Mouse (Mus musculus): Measurements from ENCODE around the gene Slc36a1. TPM values are rescaled to one million over a fixed set of nuclear protein-coding genes. Genes with fewer than 3 reads are reported as not detected.

Slc36a1 gene
- polyA plus RNA-seq, 1 experiment from 2014 or later, result 1.6 TPM

DNA sequence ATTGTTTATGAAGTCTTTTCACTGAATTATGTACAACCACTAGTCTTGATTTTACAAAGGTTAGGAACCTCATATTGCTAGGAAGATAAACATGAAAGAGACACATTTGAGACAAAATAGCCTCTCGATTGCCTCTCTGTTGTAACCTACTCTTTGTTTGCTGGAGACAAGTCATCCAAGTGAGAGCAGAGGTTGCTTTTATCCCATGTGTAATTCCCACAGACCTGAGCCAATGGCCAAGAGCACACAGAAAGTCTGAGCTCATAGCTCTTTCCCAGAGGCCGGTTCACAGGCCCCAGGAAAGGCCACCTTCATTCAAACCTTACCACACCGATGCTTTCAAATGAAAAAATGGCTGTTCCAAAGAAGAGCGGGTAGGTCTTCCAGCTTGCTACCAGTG is 35.6 kb upstream of the Slc36a1 start:
- no peaks in the 10 kb centered on the region for H3K4me1 ChIP-seq (ENCODE audit: control insufficient read depth in 2 of 2, insufficient read depth in 2 of 2, low read length in 2 of 2)
- H3K36me3 ChIP-seq (ENCODE audit: control insufficient read depth, insufficient read depth, low read length), result no peaks in the 10 kb centered on the region
- no peak overlapping the region for H3K4me3 ChIP-seq (ENCODE audit: control insufficient read depth in 1 of 2, insufficient read depth in 1 of 2, low read depth in 1 of 2, low read length in 2 of 2)
- 75% methylated on average over 4 of the region's 4 CpGs for WGBS
- no peaks in the 10 kb centered on the region for H3K9me3 ChIP-seq (ENCODE audit: control insufficient read depth, low read length)
- H3K27me3 ChIP-seq (ENCODE audit: control insufficient read depth, insufficient read depth, low read length), result no peaks in the 10 kb centered on the region
- no peak for ATAC-seq (ENCODE audit: insufficient number of reproducible peaks, insufficient read depth, low FRiP score, low read depth)
- no peak overlapping the region for H3K4me2 ChIP-seq (ENCODE audit: low read length)
- no peak overlapping the region for H3K27ac ChIP-seq (replicated peaks in 1 of 2; ENCODE audit: control insufficient read depth in 1 of 2, insufficient read depth in 1 of 2, low read depth in 2 of 2, low read length in 2 of 2)
- H3K9ac ChIP-seq (ENCODE audit: low read length), result no peak overlapping the region

DNA sequence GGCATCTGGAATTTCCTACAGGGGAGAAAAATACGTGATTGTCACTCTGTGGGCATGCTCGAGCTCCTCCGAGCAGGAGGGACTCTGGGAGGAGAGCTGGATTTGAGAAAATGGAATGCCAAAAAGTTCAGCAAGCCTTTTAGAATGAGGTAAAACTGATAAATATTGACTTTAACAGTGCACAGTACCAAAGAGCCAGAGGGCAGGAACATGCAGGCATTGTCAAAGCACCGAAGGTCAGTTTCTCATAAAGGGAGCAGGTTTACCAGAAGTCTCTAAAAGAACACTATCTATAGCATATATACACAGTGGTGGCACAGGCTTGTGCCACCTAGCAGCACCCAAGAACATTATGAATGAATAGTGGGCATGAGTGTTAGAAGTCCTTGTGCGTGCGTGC is 35.2 kb upstream of the Slc36a1 start:
- H3K36me3 ChIP-seq (ENCODE audit: control insufficient read depth, insufficient read depth, low read length), result no peaks in the 10 kb centered on the region
- no peak overlapping the region for H3K4me2 ChIP-seq (ENCODE audit: low read length)
- H3K9me3 ChIP-seq (ENCODE audit: control insufficient read depth, low read length), result no peaks in the 10 kb centered on the region
- no peaks in the 10 kb centered on the region for H3K4me1 ChIP-seq (ENCODE audit: control insufficient read depth in 2 of 2, insufficient read depth in 2 of 2, low read length in 2 of 2)
- H3K27ac ChIP-seq (replicated peaks in 1 of 2; ENCODE audit: control insufficient read depth in 1 of 2, insufficient read depth in 1 of 2, low read depth in 2 of 2, low read length in 2 of 2), result no peak overlapping the region
- H3K4me3 ChIP-seq (ENCODE audit: control insufficient read depth in 1 of 2, insufficient read depth in 1 of 2, low read depth in 1 of 2, low read length in 2 of 2), result no peak overlapping the region
- H3K27me3 ChIP-seq (ENCODE audit: control insufficient read depth, insufficient read depth, low read length), result no peaks in the 10 kb centered on the region
- ATAC-seq (ENCODE audit: insufficient number of reproducible peaks, insufficient read depth, low FRiP score, low read depth), result no peak
- 86% methylated on average over 6 of the region's 6 CpGs for WGBS
- no peak overlapping the region for H3K9ac ChIP-seq (ENCODE audit: low read length)

DNA sequence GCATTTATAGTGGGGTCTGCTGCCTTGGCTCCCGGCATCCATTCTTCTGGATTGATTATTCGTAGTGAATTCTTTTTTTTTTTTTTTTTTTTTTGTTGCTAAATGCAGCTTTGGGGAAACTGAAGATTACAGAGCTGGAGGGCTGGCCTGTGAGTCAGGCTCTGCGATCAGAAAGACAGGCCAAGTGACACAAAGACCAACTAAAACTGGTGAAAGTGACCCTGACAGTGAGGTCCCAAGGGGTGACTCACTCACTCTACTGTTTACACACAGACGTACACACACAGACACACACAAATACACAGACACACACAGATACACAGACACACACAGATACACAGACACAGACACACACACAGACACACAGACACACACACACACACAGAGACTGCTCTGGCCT is 33.6 kb upstream of the Slc36a1 start:
- H3K27me3 ChIP-seq (ENCODE audit: control insufficient read depth, insufficient read depth, low read length), result no peaks in the 10 kb centered on the region
- no peaks in the 10 kb centered on the region for H3K36me3 ChIP-seq (ENCODE audit: control insufficient read depth, insufficient read depth, low read length)
- H3K4me2 ChIP-seq (ENCODE audit: low read length), result no peak overlapping the region
- no peaks in the 10 kb centered on the region for H3K9me3 ChIP-seq (ENCODE audit: control insufficient read depth, low read length)
- no peak overlapping the region for H3K9ac ChIP-seq (ENCODE audit: low read length)
- H3K4me3 ChIP-seq (ENCODE audit: control insufficient read depth in 1 of 2, insufficient read depth in 1 of 2, low read depth in 1 of 2, low read length in 2 of 2), result no peak overlapping the region
- ATAC-seq (ENCODE audit: insufficient number of reproducible peaks, insufficient read depth, low FRiP score, low read depth), result no peak
- H3K4me1 ChIP-seq (ENCODE audit: control insufficient read depth in 2 of 2, insufficient read depth in 2 of 2, low read length in 2 of 2), result no peaks in the 10 kb centered on the region
- no peak overlapping the region for H3K27ac ChIP-seq (replicated peaks in 1 of 2; ENCODE audit: control insufficient read depth in 1 of 2, insufficient read depth in 1 of 2, low read depth in 2 of 2, low read length in 2 of 2)
- 62% methylated on average over 4 of the region's 4 CpGs for WGBS

DNA sequence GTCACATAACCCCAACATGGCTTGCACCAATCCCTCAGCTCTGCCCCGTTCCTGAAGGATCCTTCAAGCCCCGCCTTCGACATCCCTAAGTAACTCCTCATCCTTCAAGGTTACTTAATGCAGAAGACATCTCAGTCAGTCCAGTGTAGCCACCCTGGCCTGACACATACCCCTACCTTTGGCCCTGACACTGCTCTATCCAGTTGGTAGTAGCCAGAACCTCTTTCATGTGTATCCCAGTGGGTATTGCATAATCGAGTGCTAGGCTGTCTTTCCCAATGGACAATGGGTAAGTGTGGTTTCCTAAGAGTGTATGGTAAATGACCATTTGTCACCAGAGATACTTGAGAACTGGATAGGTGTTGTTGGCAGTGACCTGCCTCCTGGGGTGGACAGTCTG is 25.3 kb upstream of the Slc36a1 start:
- Histone ChIP-seq H3K9me3 (ENCODE audit: control insufficient read depth, low read length) (no peaks in the 10 kb centered on the region), H3K4me3 (ENCODE audit: control insufficient read depth in 1 of 2, insufficient read depth in 1 of 2, low read depth in 1 of 2, low read length in 2 of 2) (no peak overlapping the region), H3K4me1 (ENCODE audit: control insufficient read depth in 2 of 2, insufficient read depth in 2 of 2, low read length in 2 of 2) (no peaks in the 10 kb centered on the region), H3K27me3 (ENCODE audit: control insufficient read depth, insufficient read depth, low read length) (no peaks in the 10 kb centered on the region), H3K27ac (replicated peaks in 1 of 2; ENCODE audit: control insufficient read depth in 1 of 2, insufficient read depth in 1 of 2, low read depth in 2 of 2, low read length in 2 of 2) (no peak overlapping the region), H3K9ac (ENCODE audit: low read length) (no peak overlapping the region), H3K4me2 (ENCODE audit: low read length) (no peak overlapping the region), H3K36me3 (ENCODE audit: control insufficient read depth, insufficient read depth, low read length) (no peaks in the 10 kb centered on the region)
- ATAC-seq (ENCODE audit: insufficient number of reproducible peaks, insufficient read depth, low FRiP score, low read depth), result no peak
- WGBS, result 71% methylated on average over 4 of the region's 4 CpGs

DNA sequence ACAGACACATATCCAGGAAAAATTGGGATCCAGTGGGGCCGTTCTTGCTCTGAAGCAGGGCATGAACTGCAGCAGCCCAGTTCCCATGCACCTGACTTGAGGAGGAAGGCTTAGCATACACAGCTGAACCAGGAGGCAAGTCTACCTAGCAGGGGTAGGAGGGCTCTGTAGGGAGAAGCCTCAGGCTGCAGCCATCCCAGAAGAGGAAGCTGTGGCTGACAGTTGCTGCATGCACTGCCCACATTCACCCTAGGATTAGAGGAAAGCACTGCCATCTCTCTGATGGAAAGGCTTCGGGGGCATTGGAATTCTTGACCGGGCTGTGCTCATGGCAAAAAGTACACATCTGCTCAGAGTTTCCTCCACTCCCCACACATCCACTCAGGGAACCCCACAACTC is 24.3 kb upstream of the Slc36a1 start:
- H3K36me3 ChIP-seq (ENCODE audit: control insufficient read depth, insufficient read depth, low read length), result no peaks in the 10 kb centered on the region
- no peak overlapping the region for H3K4me3 ChIP-seq (ENCODE audit: control insufficient read depth in 1 of 2, insufficient read depth in 1 of 2, low read depth in 1 of 2, low read length in 2 of 2)
- no peaks in the 10 kb centered on the region for H3K4me1 ChIP-seq (ENCODE audit: control insufficient read depth in 2 of 2, insufficient read depth in 2 of 2, low read length in 2 of 2)
- H3K4me2 ChIP-seq (ENCODE audit: low read length), result no peak overlapping the region
- 80% methylated on average over 3 of the region's 3 CpGs for WGBS
- no peak overlapping the region for H3K27ac ChIP-seq (replicated peaks in 1 of 2; ENCODE audit: control insufficient read depth in 1 of 2, insufficient read depth in 1 of 2, low read depth in 2 of 2, low read length in 2 of 2)
- no peaks in the 10 kb centered on the region for H3K27me3 ChIP-seq (ENCODE audit: control insufficient read depth, insufficient read depth, low read length)
- no peak for ATAC-seq (ENCODE audit: insufficient number of reproducible peaks, insufficient read depth, low FRiP score, low read depth)
- no peak overlapping the region for H3K9ac ChIP-seq (ENCODE audit: low read length)
- no peaks in the 10 kb centered on the region for H3K9me3 ChIP-seq (ENCODE audit: control insufficient read depth, low read length)

DNA sequence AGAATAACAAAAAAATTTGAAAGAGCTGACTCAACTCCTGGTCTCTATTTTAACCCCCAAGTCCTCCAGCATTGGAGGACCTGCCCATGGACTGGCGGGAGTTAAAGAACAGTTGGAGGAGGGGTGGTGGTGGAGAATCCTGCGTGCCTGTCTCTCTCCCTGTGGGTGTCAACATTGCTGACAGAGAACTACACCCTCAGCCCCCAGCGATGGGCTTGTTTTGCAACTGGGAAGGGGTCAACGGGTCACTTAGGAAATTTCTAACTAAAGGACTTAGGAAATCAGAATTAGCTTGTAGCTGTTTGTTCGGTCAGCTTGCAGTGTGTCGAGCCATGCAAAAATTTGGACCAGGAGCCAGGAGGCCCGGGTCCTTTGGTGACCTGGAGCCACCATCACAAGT is 21.0 kb upstream of the Slc36a1 start:
- Histone ChIP-seq H3K36me3 (ENCODE audit: control insufficient read depth, insufficient read depth, low read length) (no peaks in the 10 kb centered on the region), H3K4me1 (ENCODE audit: control insufficient read depth in 2 of 2, insufficient read depth in 2 of 2, low read length in 2 of 2) (peaks cover 9 to 14% of the 10 kb centered on the region in 2 experiments), H3K4me2 (ENCODE audit: low read length) (no peak overlapping the region), H3K27ac (replicated peaks in 1 of 2; ENCODE audit: control insufficient read depth in 1 of 2, insufficient read depth in 1 of 2, low read depth in 2 of 2, low read length in 2 of 2) (no peak overlapping the region), H3K27me3 (ENCODE audit: control insufficient read depth, insufficient read depth, low read length) (no peaks in the 10 kb centered on the region), H3K9me3 (ENCODE audit: control insufficient read depth, low read length) (no peaks in the 10 kb centered on the region), H3K9ac (ENCODE audit: low read length) (no peak overlapping the region), H3K4me3 (ENCODE audit: control insufficient read depth in 1 of 2, insufficient read depth in 1 of 2, low read depth in 1 of 2, low read length in 2 of 2) (no peak overlapping the region)
- no peak for ATAC-seq (ENCODE audit: insufficient number of reproducible peaks, insufficient read depth, low FRiP score, low read depth)
- WGBS, result 47% methylated on average over 7 of the region's 7 CpGs

DNA sequence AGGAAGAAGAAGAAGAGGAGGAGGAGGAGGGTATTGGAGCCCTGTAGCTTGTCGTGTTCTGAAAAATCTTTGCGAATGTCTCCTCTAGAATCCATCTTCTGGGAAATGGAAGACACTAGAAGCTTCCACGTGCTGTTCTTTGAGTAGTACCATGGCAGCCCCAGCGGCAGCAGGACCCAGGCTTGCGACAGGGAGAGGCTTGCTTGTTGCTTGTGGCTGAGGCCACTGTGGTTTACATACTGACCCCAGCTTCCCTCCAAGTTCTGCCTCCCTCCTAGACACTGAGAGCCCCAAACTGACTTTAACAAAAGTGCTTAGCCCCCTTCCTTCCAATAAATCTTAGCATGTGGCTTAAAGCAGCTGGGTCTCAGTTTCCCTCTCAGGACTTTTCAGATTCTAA is 19.9 kb upstream of the Slc36a1 start:
- H3K4me1 ChIP-seq (ENCODE audit: control insufficient read depth in 2 of 2, insufficient read depth in 2 of 2, low read length in 2 of 2), result peaks cover 9 to 14% of the 10 kb centered on the region in 2 experiments
- H3K4me3 ChIP-seq (ENCODE audit: control insufficient read depth in 1 of 2, insufficient read depth in 1 of 2, low read depth in 1 of 2, low read length in 2 of 2), result no peak overlapping the region
- no peaks in the 10 kb centered on the region for H3K27me3 ChIP-seq (ENCODE audit: control insufficient read depth, insufficient read depth, low read length)
- peak overlapping the region; percentile 9 for H3K4me2 ChIP-seq (ENCODE audit: low read length)
- no peak for ATAC-seq (ENCODE audit: insufficient number of reproducible peaks, insufficient read depth, low FRiP score, low read depth)
- H3K36me3 ChIP-seq (ENCODE audit: control insufficient read depth, insufficient read depth, low read length), result no peaks in the 10 kb centered on the region
- H3K9me3 ChIP-seq (ENCODE audit: control insufficient read depth, low read length), result no peaks in the 10 kb centered on the region
- no peak overlapping the region for H3K27ac ChIP-seq (replicated peaks in 1 of 2; ENCODE audit: control insufficient read depth in 1 of 2, insufficient read depth in 1 of 2, low read depth in 2 of 2, low read length in 2 of 2)
- no peak overlapping the region for H3K9ac ChIP-seq (ENCODE audit: low read length)
- WGBS, result 80% methylated on average over 5 of the region's 5 CpGs

DNA sequence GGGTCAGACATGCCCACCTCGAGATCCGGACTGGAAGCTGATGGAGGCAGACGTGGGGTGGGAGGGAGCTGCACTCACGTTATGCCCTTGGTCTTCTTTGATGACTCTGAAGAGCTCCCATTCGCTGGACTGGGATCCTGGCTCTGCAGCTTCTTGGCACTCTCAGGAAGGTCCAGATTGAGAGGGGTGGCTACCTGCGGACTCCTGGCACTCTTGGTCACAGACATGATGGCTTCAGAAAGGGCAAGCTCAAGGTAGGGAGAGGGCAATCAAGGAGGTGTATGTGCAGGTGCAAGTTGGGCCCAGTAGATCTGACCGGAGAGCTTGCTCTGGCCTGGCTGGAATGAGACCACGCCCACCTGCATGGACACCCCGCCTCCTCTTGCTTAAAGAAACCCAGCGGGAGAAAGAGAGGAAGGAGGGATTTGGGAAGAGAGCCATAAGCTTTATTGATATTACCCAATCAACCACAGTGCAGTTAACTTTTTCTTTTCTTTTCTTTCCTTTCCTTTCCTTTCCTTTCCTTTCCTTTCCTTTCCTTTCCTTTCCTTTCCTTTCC is 19.3 kb upstream of the Slc36a1 start, which contains the start of gene Slc36a2:
Gene Slc36a2, minus strand, starts transcription at position 345 of the 559 bp plus-strand sequence.
- H3K4me3 ChIP-seq (ENCODE audit: control insufficient read depth in 1 of 2, insufficient read depth in 1 of 2, low read depth in 1 of 2, low read length in 2 of 2), result no peak within 1 kb of the TSS; a peak in 1 of 4 replicates
- no peaks in the 10 kb centered on the region for H3K27me3 ChIP-seq (ENCODE audit: control insufficient read depth, insufficient read depth, low read length)
- peak within 1 kb of the TSS; percentile 8; the same call in 1 of the 2 replicates for H3K9ac ChIP-seq (ENCODE audit: low read length)
- no peaks in the 10 kb centered on the region for H3K9me3 ChIP-seq (ENCODE audit: control insufficient read depth, low read length)
- no peak within 1 kb of the TSS for H3K27ac ChIP-seq (replicated peaks in 1 of 2; ENCODE audit: control insufficient read depth in 1 of 2, insufficient read depth in 1 of 2, low read depth in 2 of 2, low read length in 2 of 2)
- ATAC-seq (ENCODE audit: insufficient number of reproducible peaks, insufficient read depth, low FRiP score, low read depth), result no peak
- peaks cover 9 to 14% of the 10 kb centered on the region in 2 experiments for H3K4me1 ChIP-seq (ENCODE audit: control insufficient read depth in 2 of 2, insufficient read depth in 2 of 2, low read length in 2 of 2)
- H3K36me3 ChIP-seq (ENCODE audit: control insufficient read depth, insufficient read depth, low read length), result no peaks in the 10 kb centered on the region
- 27% methylated on average over 10 of the region's 10 CpGs for WGBS
- H3K4me2 ChIP-seq (ENCODE audit: low read length), result peak within 1 kb of the TSS; percentile 9

Data from heart, embryonic 14.5 days (tissue).